Mouse (Mus musculus): Measurements from ENCODE around the gene Ddc. TPM values are rescaled to one million over a fixed set of nuclear protein-coding genes. Genes with fewer than 3 reads are reported as not detected.
A peak's percentile ranks its signal among the peaks of the same experiment; 100 is the strongest.

The Ddc gene
- polyA plus RNA-seq, 1 experiment: 3.6 TPM

GRCm38 (mm10) chr11:11831940-11832754, 65.8 kb downstream of the Ddc start:
- TF ChIP-seq POLR2A (IDR thresholded peaks at IDR 0.05; ENCODE audit: borderline replicate concordance, extremely low read depth, low read depth, low read length) (no peak), CTCF (IDR thresholded peaks at IDR 0.05; ENCODE audit: insufficient read depth, low read length) (no peak)
- Histone ChIP-seq H3K4me3 (replicated peaks; ENCODE audit: extremely low read depth, low read depth, low read length) (no peak overlapping the region), H3K4me1 (ENCODE audit: control insufficient read depth, insufficient read depth, low read length) (peaks cover 17% of the 10 kb centered on the region)
- WGBS: 27% methylated on average over 6 of the region's 6 CpGs
- DNase-seq: no peak

DNA sequence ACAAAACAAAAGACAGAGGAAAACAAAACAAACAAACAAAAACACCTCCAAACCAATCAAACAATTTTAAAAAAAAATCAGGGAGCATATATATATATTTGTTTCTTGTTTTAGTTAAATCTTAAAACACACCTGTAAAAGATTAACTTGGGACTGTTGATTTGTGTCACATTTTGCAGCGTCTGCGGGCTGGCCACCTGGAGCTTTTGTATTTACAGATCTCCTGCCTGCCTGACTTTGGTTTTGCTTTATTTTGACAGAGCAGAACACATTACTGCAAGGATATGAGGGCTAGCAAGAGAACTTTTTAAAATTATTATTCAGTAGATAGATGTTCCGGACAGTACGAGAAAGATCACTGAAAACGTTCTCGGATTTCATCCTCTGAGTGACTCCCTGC, 66.4 kb downstream of the Ddc start:
- TF ChIP-seq POLR2A (IDR thresholded peaks at IDR 0.05; ENCODE audit: borderline replicate concordance, extremely low read depth, low read depth, low read length) (no peak), CTCF (IDR thresholded peaks at IDR 0.05; ENCODE audit: insufficient read depth, low read length) (no peak)
- H3K4me1 ChIP-seq (ENCODE audit: control insufficient read depth, insufficient read depth, low read length): peaks cover 17% of the 10 kb centered on the region
- 63% methylated on average over 6 of the region's 6 CpGs for WGBS

DNA sequence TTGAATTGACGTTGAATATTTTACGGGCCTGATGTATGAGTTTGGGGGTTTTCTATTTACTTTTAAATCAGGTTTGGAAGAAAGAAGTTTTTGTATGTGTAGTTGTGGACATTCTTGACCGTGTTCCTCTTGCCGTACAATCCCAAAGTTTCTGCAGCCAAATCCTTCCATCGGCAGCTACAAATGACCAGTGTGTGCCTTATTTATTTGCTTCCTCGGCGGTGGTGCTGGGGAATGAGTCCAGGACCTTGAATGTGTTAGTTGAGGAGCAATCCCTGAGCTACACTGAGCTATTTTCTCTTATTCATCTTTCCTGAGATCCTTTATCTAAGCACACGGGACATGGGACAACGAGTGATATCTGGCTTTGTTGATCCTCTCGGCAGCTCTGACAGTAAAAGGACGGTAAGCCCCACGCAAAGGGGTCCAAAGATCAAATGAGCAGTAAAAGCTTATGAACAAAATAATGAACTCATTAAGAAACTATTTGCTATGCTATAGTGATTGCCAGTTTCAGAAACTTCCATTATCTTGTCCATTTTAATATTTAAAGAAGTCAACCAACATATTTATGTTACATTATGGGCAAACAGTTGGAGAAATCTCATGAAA, 67.0 kb downstream of the Ddc start:
- WGBS: 59% methylated on average over 12 of the region's 12 CpGs
- Histone ChIP-seq H3K4me1 (ENCODE audit: control insufficient read depth, insufficient read depth, low read length) (peaks cover 17% of the 10 kb centered on the region), H3K4me3 (replicated peaks; ENCODE audit: extremely low read depth, low read depth, low read length) (no peak overlapping the region)
- no peak for DNase-seq
- no peak for TF ChIP-seq POLR2A (IDR thresholded peaks at IDR 0.05; ENCODE audit: borderline replicate concordance, extremely low read depth, low read depth, low read length)
- no peak for TF ChIP-seq CTCF (IDR thresholded peaks at IDR 0.05; ENCODE audit: insufficient read depth, low read length)

More for the DNA sequence above, 66.4 kb downstream of the Ddc start:
- no peak overlapping the region for H3K4me3 ChIP-seq (replicated peaks; ENCODE audit: extremely low read depth, low read depth, low read length)
- DNase-seq: no peak

DNA sequence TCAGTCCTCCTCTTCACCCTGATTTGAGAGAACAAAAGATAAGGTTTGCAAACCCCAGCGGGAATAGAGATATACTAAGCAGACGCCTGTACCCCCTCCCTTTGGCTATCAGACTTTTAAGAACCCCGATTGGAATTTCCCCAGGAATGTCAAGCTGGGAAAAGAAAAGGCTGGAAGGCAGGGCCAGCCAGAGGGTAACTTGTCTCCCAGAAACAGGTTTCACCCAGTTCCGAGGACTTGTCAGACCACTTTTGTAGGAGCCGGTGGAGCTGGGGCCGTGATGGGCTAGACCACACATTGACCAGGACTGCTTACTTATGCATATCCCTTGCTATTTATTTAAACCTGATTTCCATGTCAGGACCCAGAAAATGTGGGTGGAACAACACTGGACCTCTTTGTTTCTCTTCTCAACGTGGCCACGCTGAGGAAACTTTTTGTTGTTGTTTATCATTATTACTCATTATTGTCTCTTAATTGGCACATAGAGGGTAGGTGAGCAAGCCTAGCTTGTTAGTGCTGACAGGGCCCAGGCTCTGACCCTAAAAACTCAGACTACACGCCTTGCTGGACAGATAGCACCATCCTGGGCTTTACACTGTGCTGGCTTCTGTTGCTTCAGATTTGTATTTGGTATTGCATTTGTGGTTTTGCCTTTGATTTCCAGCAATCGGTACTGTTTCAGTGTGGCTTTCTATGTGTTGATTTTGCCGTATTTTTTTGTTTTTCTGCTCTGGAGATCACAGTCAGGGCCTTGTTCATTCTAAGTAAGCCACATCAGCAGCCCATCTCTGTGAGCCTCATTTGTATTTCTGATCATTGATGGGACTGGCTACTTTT, 68.6 kb downstream of the Ddc start:
- no peak for TF ChIP-seq CTCF (IDR thresholded peaks at IDR 0.05; ENCODE audit: insufficient read depth, low read length)
- TF ChIP-seq POLR2A (IDR thresholded peaks at IDR 0.05; ENCODE audit: borderline replicate concordance, extremely low read depth, low read depth, low read length): no peak
- 51% methylated on average over 11 of the region's 11 CpGs for WGBS
- Histone ChIP-seq H3K4me3 (replicated peaks; ENCODE audit: extremely low read depth, low read depth, low read length) (no peak overlapping the region), H3K4me1 (ENCODE audit: control insufficient read depth, insufficient read depth, low read length) (peaks cover 17% of the 10 kb centered on the region)
- DNase-seq: peak; percentile 10

DNA sequence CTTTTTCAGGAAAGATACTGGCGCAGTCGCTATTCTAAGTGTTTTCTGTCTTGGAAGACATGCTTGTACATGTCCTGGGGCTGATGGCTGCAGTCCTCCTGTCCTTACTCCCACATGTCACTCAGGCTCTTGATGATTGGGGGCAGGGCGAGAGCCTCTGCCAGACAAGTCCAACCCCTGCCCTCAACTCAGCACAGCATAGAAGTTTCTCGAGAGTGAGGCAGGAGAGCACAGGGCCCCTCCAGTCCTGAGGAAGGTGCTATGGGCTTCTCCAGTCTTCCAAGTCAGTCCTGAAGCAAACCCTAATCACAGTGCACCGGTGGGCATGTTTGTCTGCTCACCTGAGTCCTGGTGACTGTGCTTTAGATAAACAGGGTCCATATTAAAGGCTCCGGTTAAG, 69.2 kb downstream of the Ddc start:
- Histone ChIP-seq H3K4me1 (ENCODE audit: control insufficient read depth, insufficient read depth, low read length) (peaks cover 17% of the 10 kb centered on the region), H3K4me3 (replicated peaks; ENCODE audit: extremely low read depth, low read depth, low read length) (no peak overlapping the region)
- DNase-seq: peak; percentile 8
- TF ChIP-seq POLR2A (IDR thresholded peaks at IDR 0.05; ENCODE audit: borderline replicate concordance, extremely low read depth, low read depth, low read length) (no peak), CTCF (IDR thresholded peaks at IDR 0.05; ENCODE audit: insufficient read depth, low read length) (no peak)
- WGBS: 49% methylated on average over 6 of the region's 6 CpGs

DNA sequence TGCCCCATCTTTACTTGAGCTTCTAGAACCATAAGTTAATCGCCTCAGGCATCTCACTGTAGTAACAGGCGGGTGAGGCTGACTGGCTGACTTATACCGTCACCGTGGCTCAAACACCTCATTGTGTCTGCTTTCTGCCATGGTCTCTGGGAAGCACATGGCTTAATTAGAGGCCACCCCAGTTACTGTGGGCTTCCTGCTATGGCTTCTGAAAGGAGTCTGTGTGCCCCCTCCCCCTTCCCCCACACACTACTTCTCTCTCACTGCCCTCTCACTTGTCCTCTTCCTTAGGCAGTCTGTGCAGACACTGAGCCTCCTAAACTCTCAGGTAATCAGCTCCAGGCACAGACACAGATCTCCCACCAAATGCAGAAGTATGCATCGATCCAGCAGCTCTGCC, 69.7 kb downstream of the Ddc start:
- 59% methylated on average over 5 of the region's 5 CpGs for WGBS
- no peak for DNase-seq
- peaks cover 17% of the 10 kb centered on the region for H3K4me1 ChIP-seq (ENCODE audit: control insufficient read depth, insufficient read depth, low read length)
- H3K4me3 ChIP-seq (replicated peaks; ENCODE audit: extremely low read depth, low read depth, low read length): no peak overlapping the region
- TF ChIP-seq CTCF (IDR thresholded peaks at IDR 0.05; ENCODE audit: insufficient read depth, low read length): no peak
- no peak for TF ChIP-seq POLR2A (IDR thresholded peaks at IDR 0.05; ENCODE audit: borderline replicate concordance, extremely low read depth, low read depth, low read length)

DNA sequence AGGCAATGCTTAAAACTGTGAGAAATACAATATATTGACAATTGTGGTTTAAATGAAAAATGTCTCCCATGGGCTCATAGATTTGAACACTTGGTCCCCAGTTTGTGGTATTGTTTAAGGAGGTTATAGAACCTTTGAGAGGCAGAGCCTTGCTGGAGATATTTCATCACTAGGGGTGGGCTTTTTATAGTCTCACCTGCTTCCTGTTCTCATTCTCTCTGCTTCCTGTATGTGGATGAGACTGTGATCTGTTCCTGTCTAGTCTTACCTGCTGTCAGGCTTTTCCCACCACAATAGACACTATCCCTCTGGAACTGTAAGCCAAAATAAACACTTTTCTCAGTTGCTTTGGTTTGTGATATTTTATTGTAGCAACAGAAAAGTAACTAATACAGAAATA, 71.5 kb downstream of the Ddc start:
- H3K4me1 ChIP-seq (ENCODE audit: control insufficient read depth, insufficient read depth, low read length): peaks cover 10% of the 10 kb centered on the region
- H3K4me3 ChIP-seq (replicated peaks; ENCODE audit: extremely low read depth, low read depth, low read length): no peak overlapping the region
- TF ChIP-seq CTCF (IDR thresholded peaks at IDR 0.05; ENCODE audit: insufficient read depth, low read length) (no peak), POLR2A (IDR thresholded peaks at IDR 0.05; ENCODE audit: borderline replicate concordance, extremely low read depth, low read depth, low read length) (no peak)
- no peak for DNase-seq

DNA sequence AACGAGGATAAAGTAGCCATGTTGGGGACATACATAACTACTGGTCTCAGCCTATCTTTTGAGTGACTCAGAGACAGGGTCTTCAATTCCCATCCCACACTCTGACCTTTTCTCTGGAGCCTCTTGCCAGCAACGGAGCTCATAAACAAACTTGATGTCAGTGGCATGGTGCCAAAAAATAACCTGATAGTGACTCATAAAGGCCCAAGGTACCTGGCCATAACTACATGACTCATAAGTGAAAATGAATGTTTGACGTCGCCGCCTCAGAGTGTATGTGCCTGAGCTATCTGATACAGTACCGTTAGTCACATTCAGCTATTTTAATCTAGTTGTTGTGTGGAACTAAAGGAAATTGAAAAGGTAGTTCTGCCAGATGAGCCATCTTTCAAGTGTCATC, 72.3 kb downstream of the Ddc start:
- peaks cover 8% of the 10 kb centered on the region for H3K4me1 ChIP-seq (ENCODE audit: control insufficient read depth, insufficient read depth, low read length)
- TF ChIP-seq POLR2A (IDR thresholded peaks at IDR 0.05; ENCODE audit: borderline replicate concordance, extremely low read depth, low read depth, low read length): no peak
- no peak for TF ChIP-seq CTCF (IDR thresholded peaks at IDR 0.05; ENCODE audit: insufficient read depth, low read length)
- WGBS: 57% methylated on average over 6 of the region's 6 CpGs
- H3K4me3 ChIP-seq (replicated peaks; ENCODE audit: extremely low read depth, low read depth, low read length): no peak overlapping the region
- no peak for DNase-seq

- Histone ChIP-seq H3K4me3 (replicated peaks; ENCODE audit: extremely low read depth, low read depth, low read length) (no peak overlapping the region), H3K4me1 (ENCODE audit: control insufficient read depth, insufficient read depth, low read length) (peaks cover 8% of the 10 kb centered on the region; the same call in 1 of the 2 replicates)
- TF ChIP-seq CTCF (IDR thresholded peaks at IDR 0.05; ENCODE audit: insufficient read depth, low read length) (no peak), POLR2A (IDR thresholded peaks at IDR 0.05; ENCODE audit: borderline replicate concordance, extremely low read depth, low read depth, low read length) (no peak)
- DNase-seq: no peak
- 71% methylated on average over 3 of the region's 3 CpGs for WGBS
These were observed 72.8 kb downstream of the Ddc start for GRCm38 (mm10) chr11:11824970-11825635.

Data from lung, adult 2 months (tissue).